Mouse (Mus musculus): ENCODE measurements around the gene Cfdp1. TPM values are rescaled to one million over a fixed set of nuclear protein-coding genes. Genes with fewer than 3 reads are reported as not detected.
A peak's percentile ranks its signal among the peaks of the same experiment; 100 is the strongest.

The Cfdp1 gene
- polyA plus RNA-seq, 1 experiment from 2014 or later, result 217 TPM

DNA sequence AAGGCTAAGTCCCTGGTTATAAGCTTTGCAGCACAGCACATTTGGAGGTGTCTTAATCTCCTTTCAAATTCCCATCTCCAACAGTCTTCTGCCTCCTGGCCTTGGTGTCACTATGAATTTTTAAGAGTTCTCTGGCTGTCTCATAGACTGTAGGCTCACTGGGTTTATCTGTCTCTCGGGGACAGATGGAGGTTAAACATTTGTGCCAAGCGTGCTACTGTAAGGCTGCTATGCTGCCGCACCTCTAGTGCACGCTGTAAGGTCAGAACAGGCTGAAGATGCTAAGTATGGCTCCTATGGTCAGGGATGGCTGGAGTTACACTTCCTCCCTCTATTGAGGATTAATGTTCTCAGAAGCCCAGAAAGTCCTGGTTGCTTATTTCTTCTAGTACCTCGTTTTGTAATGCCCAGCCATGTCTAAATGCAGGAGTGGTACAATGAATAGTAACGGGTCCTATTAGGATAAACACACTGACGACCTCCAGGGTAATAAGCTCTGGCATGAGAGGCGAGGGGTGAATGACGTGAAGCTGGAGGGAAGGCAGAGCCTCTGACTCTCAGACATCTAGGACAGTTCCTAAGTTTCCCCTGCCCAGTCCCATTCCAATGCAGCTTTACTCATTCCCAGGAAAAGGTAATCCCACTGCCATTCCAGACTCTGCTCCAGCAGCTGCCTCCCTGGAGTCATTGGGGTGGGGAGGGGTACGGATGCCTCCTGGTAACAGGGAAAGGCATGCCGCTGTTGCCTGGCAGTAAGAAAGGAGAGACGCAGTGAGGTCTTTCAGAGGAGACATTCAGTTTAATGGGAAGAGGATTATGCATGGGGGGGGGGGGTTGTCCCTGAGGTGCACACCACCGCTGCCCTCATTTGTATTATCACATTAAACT, 67.1 kb downstream of the Cfdp1 start:
- Histone ChIP-seq H3K36me3 (peaks cover 4% of the 10 kb centered on the region; the same call in 1 of the 2 replicates), H3K4me1 (peaks cover 51% of the 10 kb centered on the region), H3K4me3 (no peak overlapping the region), H3K9me3 (no peaks in the 10 kb centered on the region), H3K27me3 (ENCODE audit: insufficient read depth, poor library complexity, severe bottlenecking) (no peaks in the 10 kb centered on the region), H3K27ac (peak overlapping the region; percentile 77; the same call in 1 of the 2 replicates)
- DNase-seq (ENCODE audit: low spot score), result no peak
- WGBS, result 63% methylated on average over 13 of the region's 13 CpGs

DNA sequence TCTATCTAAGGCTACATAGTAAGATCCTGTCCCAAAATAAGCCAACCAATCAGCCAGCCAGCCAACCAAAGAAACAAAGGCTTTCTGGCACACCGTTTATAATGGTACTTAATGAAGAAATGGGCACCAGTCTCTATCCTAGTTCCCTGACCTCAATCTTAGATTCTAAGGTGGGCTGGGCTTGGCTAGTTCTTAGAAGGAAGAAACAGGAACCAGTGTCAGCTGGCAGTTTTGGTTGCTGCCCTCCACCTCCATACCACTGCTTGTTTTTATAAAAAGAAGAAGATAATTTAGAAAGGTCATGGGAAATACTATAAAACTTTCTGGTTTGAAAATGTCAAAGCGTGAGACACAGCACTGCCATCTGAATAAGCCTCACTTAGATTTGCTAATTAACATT, 68.0 kb downstream of the Cfdp1 start:
- DNase-seq (ENCODE audit: low spot score), result no peak
- 93% methylated on average over 2 of the region's 2 CpGs for WGBS
- Histone ChIP-seq H3K4me3 (no peak overlapping the region), H3K9me3 (no peaks in the 10 kb centered on the region), H3K4me1 (peaks cover 55% of the 10 kb centered on the region), H3K27ac (no peak overlapping the region; the same call in 1 of the 2 replicates), H3K27me3 (ENCODE audit: insufficient read depth, poor library complexity, severe bottlenecking) (no peaks in the 10 kb centered on the region), H3K36me3 (peaks cover 4% of the 10 kb centered on the region; the same call in 1 of the 2 replicates)

DNA sequence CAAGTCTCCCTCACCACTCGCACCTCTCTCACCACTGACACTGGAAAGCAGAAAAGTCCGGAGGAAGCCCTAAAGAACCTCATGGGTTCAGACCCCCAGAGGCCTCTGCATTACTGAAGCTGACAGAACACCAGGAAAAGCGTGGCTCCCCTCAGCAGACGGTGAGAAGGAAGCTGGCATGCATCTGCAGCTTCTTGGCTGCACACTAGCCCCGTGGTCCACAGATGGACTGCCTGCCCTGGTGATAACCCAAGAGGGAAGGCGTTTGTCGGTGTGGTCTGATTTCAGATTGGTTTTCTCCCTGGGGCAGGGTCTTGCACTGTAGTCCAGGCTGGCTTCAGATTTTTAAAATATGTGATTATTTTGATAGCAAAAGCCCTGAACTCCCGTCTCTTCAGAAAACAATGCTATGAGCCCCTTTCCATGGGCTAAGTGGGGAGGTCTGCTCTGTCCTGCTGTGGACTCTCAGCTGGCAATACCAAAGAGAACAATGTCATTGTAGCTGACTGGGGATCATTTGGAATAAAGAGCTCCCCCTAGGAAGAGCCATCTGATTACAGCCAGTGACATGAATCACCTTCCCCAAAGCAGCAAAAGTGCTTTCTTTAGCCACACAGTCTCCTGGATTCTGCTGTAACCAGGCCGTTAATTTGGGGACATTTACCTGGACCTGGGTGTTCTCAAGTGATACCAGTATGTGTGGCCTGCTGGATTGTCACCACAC, 71.3 kb downstream of the Cfdp1 start:
- Histone ChIP-seq H3K27me3 (ENCODE audit: insufficient read depth, poor library complexity, severe bottlenecking) (no peaks in the 10 kb centered on the region), H3K4me3 (no peak overlapping the region), H3K36me3 (peaks cover 14% of the 10 kb centered on the region), H3K4me1 (peaks cover 57% of the 10 kb centered on the region), H3K9me3 (no peaks in the 10 kb centered on the region), H3K27ac (no peak overlapping the region)
- no peak for DNase-seq (ENCODE audit: low spot score)
- WGBS, result 77% methylated on average over 9 of the region's 9 CpGs

DNA sequence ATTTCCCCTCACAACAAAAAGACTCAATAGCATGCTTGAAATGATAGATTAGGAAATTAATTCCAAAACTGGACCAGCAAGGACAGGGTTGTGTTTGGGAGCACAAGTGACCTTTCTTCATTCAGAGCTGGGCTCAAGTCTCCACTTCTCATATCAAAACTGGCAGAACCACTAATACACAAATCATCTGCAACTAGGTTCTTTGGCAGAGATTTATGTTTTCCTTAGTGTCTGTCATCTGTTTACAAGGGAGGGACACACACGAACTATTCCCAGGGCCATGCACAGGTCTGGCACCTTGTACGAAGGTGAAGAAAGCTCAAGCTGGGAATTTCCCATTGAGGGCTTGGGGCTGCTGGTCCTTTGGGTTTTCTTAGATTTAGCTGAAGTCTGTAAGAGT, 71.9 kb downstream of the Cfdp1 start:
- H3K27ac ChIP-seq, result no peak overlapping the region
- H3K4me3 ChIP-seq, result no peak overlapping the region
- peaks cover 51% of the 10 kb centered on the region for H3K4me1 ChIP-seq
- 80% methylated on average over 2 of the region's 2 CpGs for WGBS
- H3K36me3 ChIP-seq, result peaks cover 14% of the 10 kb centered on the region
- DNase-seq (ENCODE audit: low spot score), result no peak
- no peaks in the 10 kb centered on the region for H3K27me3 ChIP-seq (ENCODE audit: insufficient read depth, poor library complexity, severe bottlenecking)
- H3K9me3 ChIP-seq, result no peaks in the 10 kb centered on the region

DNA sequence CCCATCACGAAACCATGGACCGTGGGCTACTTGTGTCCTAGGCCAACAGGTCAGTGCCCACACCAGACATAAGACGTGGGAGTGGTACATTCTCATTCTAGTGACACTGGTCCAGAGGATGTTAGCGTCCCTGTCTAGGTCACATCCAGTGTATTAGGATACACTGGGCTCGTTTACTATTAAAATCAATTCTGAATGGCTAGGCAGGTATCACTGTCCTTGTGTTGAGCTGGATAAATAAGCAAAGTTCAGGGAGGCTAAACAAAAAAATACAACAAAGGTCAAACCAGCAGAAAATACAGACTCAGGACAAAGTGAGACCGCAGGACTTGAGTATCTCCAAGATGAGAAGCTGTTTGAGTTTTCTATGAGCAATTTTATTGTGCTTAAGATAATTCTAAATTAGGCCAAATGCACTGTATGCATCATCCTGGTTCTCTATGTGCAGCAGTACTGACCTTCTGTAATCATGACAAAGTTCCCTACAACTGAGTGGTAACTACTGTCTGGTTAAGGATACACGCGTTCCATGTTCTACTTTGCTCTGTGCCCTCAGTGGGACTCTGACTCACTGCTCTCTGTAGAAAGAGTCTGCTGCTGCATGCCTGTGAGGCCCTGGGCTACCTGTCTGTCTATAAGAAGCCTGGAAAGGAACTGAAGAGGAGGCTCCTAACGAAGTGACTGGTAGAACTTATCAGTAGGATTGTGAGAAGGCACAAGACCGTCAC, 73.2 kb downstream of the Cfdp1 start:
- H3K4me3 ChIP-seq, result no peak overlapping the region
- no peak for DNase-seq (ENCODE audit: low spot score)
- H3K9me3 ChIP-seq, result no peaks in the 10 kb centered on the region
- H3K4me1 ChIP-seq, result peaks cover 42% of the 10 kb centered on the region
- H3K27me3 ChIP-seq (ENCODE audit: insufficient read depth, poor library complexity, severe bottlenecking), result no peaks in the 10 kb centered on the region
- H3K27ac ChIP-seq, result no peak overlapping the region
- peaks cover 22% of the 10 kb centered on the region for H3K36me3 ChIP-seq
- WGBS, result 85% methylated on average over 10 of the region's 10 CpGs

DNA sequence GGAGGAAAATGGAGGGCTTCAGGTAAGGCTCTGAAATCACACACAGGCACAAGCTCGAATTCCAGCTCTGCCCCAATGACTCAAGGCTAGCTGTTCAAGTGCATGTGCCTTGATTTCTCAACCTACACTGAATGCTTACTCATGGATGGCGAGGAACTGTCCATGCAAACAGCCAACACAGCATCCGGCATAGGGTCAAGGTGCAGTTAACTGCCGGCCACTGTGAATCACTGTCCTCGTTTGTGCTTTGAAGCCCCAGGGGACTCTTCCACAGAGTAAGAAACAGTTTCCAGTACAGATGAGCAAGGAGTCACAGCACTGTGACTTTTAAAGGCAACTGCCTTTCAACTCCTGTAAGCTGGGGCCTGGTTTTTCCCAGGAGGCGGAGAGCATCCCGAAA, 74.4 kb downstream of the Cfdp1 start:
- DNase-seq (ENCODE audit: low spot score), result no peak
- Histone ChIP-seq H3K36me3 (peaks cover 27% of the 10 kb centered on the region), H3K4me1 (peaks cover 45% of the 10 kb centered on the region)

DNA sequence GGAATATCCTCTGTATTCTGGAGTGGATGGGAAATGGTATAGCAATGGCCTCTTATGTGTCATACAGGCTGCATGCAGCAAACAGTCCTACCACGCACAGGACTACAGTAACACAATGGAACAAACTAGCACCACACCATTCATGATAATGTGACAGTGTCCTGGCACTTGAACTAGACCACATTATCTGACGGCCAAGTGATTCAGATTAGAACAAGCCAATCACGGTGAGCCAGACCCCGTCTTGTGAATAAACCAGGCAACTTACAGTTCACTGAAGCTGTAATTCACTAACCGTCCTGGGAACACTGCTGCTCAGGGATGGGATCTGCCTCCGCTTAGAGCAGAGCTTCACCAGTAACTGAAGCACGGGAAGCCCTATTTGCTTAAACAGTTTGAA, 75.3 kb downstream of the Cfdp1 start:
- Histone ChIP-seq H3K27ac (peak overlapping the region; percentile 29; the same call in 1 of the 2 replicates), H3K27me3 (ENCODE audit: insufficient read depth, poor library complexity, severe bottlenecking) (no peaks in the 10 kb centered on the region), H3K4me1 (peaks cover 54% of the 10 kb centered on the region), H3K9me3 (no peaks in the 10 kb centered on the region), H3K36me3 (peaks cover 33% of the 10 kb centered on the region), H3K4me3 (no peak overlapping the region)
- WGBS, result 43% methylated on average over 7 of the region's 7 CpGs
- no peak for DNase-seq (ENCODE audit: low spot score)

More for the DNA sequence above, 74.4 kb downstream of the Cfdp1 start:
- no peaks in the 10 kb centered on the region for H3K27me3 ChIP-seq (ENCODE audit: insufficient read depth, poor library complexity, severe bottlenecking)
- no peak overlapping the region for H3K4me3 ChIP-seq
- WGBS, result 70% methylated on average over 7 of the region's 7 CpGs
- no peaks in the 10 kb centered on the region for H3K9me3 ChIP-seq
- H3K27ac ChIP-seq, result 0 out of 2 replicates have a peak overlapping the region, but pooled peaks have one; percentile 30

DNA sequence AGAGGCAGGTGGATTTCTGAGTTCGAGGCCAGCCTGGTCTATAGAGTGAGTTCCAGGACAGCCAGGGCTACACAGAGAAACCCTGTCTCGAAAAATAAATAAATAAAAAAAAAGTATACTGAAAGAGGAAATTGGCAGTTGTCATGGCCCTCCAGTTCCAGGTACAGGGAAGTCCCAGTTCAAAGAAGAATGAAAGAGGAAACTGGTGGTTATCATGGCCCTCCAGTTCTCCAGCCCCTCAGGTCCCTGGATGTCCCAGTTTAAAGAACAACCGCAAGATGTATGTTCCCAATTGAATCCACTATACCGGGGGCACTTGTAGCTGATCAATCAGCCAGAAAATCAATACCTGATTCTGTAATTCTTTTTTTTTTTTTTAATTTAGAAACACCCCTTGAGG, 77.6 kb downstream of the Cfdp1 start:
- peaks cover 35% of the 10 kb centered on the region for H3K36me3 ChIP-seq

DNA sequence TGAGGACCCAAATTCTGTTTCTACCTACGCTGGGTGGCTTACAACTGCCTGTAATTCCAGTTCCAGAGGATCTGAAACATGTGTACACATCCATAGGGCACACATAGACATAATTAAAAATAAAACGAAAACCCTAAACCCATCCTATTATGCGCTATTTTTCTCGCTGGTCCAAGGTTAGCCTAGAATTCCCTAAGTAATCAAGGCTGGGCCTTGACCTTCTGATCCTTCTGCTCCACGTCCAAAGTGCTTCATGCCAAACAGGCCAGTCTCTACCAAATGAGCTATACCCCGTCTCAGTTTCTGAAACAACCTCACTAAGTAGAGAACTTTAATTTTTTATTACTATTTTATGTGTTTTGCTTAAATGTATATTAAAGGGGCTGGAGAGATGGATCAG, 78.3 kb downstream of the Cfdp1 start:
- Histone ChIP-seq H3K27ac (no peak overlapping the region), H3K36me3 (peaks cover 35% of the 10 kb centered on the region), H3K9me3 (no peaks in the 10 kb centered on the region), H3K4me1 (peaks cover 66% of the 10 kb centered on the region), H3K4me3 (no peak overlapping the region), H3K27me3 (ENCODE audit: insufficient read depth, poor library complexity, severe bottlenecking) (no peaks in the 10 kb centered on the region)
- 95% methylated on average over 6 of the region's 6 CpGs for WGBS
- DNase-seq (ENCODE audit: low spot score), result no peak

More for the DNA sequence above, 77.6 kb downstream of the Cfdp1 start:
- H3K4me1 ChIP-seq, result peaks cover 59% of the 10 kb centered on the region
- H3K27ac ChIP-seq, result no peak overlapping the region
- no peaks in the 10 kb centered on the region for H3K9me3 ChIP-seq
- 91% methylated on average over 4 of the region's 4 CpGs for WGBS
- DNase-seq (ENCODE audit: low spot score), result no peak
- no peaks in the 10 kb centered on the region for H3K27me3 ChIP-seq (ENCODE audit: insufficient read depth, poor library complexity, severe bottlenecking)
- H3K4me3 ChIP-seq, result no peak overlapping the region

DNA sequence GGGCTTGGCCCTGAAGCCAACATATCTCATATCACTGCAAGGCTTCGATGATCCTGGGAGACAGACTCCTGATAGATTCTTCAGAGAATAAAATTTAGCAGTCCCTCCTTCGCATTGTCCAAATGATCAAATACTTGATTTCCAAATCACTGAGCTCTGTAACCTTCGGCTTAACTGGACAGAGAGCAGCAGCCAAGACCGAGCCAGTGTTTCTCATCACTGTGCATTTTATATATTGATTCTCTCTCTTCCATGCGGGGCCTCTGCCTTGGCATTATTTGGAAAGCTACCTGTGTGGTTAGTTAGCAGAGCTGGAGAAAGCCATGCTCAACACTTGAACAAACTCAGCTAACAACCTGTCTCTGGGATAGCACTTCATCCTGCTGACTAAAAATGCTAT, 80.6 kb downstream of the Cfdp1 start:
- 79% methylated on average over 5 of the region's 5 CpGs for WGBS
- Histone ChIP-seq H3K27me3 (ENCODE audit: insufficient read depth, poor library complexity, severe bottlenecking) (no peaks in the 10 kb centered on the region), H3K27ac (peak overlapping the region; percentile 36; the same call in 1 of the 2 replicates), H3K4me1 (peaks cover 53% of the 10 kb centered on the region), H3K36me3 (peaks cover 36% of the 10 kb centered on the region), H3K4me3 (no peak overlapping the region), H3K9me3 (no peaks in the 10 kb centered on the region)
- no peak for DNase-seq (ENCODE audit: low spot score)

DNA sequence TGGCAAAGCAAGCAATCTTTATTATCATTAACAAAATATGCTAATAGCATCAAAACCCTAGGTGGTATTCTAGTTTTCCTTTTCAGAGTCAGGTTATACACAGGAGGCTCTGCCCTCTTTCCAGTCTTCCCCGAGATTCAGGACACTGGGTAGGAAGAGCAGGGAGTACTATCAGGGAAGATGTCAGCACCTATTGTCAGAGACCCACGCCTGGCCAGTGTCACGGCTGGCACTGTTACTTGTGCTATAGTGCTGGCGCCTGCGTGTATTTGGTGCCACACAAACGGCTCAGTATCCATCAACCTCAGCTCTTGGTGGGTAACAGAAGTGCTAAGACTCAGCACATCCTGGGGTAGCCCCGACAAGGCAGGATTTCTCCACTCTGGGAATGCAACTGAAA, 81.0 kb downstream of the Cfdp1 start:
- no peaks in the 10 kb centered on the region for H3K27me3 ChIP-seq (ENCODE audit: insufficient read depth, poor library complexity, severe bottlenecking)
- H3K27ac ChIP-seq, result peak overlapping the region; percentile 36; the same call in 1 of the 2 replicates
- no peak overlapping the region for H3K4me3 ChIP-seq
- H3K9me3 ChIP-seq, result no peaks in the 10 kb centered on the region
- no peak for DNase-seq (ENCODE audit: low spot score)
- peaks cover 36% of the 10 kb centered on the region for H3K36me3 ChIP-seq
- WGBS, result 22% methylated on average over 7 of the region's 7 CpGs
- peaks cover 50% of the 10 kb centered on the region for H3K4me1 ChIP-seq

DNA sequence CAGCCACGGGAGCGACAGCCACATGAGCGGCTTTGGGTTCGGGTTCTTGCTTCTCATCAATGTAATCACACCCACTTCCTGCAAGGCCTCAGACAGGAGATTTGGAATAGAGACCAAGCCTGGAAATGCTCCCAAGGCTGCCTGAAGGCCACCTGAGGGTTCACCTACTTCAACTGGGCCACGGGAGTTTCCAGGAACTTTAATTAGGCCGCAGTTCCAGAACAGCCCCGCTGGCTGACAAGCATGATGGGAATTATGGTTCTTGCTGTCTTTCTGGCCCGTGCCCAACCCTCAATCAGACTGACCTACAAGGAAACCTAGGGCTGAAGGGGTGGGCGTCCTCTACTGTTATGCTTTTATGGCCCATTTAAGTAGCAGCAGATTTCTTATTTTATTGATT, 82.0 kb downstream of the Cfdp1 start:
- Histone ChIP-seq H3K4me3 (no peak overlapping the region), H3K9me3 (no peaks in the 10 kb centered on the region), H3K27ac (peak overlapping the region; percentile 4; the same call in 1 of the 2 replicates), H3K4me1 (peaks cover 50% of the 10 kb centered on the region), H3K27me3 (ENCODE audit: insufficient read depth, poor library complexity, severe bottlenecking) (no peaks in the 10 kb centered on the region), H3K36me3 (peaks cover 45% of the 10 kb centered on the region)
- WGBS, result 84% methylated on average over 9 of the region's 9 CpGs
- no peak for DNase-seq (ENCODE audit: low spot score)
